Mouse (Mus musculus) c-Kit-positive CD71-negative TER-119-negative erythroid progenitor cells, embryonic 14.5 days (primary cell): ENCODE measurements around the gene Six2.
A peak's percentile ranks its signal among the peaks of the same experiment; 100 is the strongest.

Experiments
- DNase-seq: peaks from one replicate; pipeline ENCODE4 v3.0.0-alpha.2; 2013; ENCODE audit warnings: low read depth

The Six2 gene

GRCm38 (mm10) chr17:85661521-85661920 is 26.6 kb downstream of the Six2 start:
- DNase-seq, result no peak

GRCm38 (mm10) chr17:85660016-85660415 is 28.1 kb downstream of the Six2 start:
- DNase-seq, result no peak

- peak; percentile 22 for DNase-seq
These were observed 42.1 kb downstream of the Six2 start for GRCm38 (mm10) chr17:85645718-85646665.

GRCm38 (mm10) chr17:85645312-85645711 is 42.8 kb downstream of the Six2 start:
- DNase-seq, result no peak

GRCm38 (mm10) chr17:85637876-85638275 is 50.2 kb downstream of the Six2 start:
- DNase-seq, result no peak
